Mouse (Mus musculus): ENCODE measurements around the gene 4933424G06Rik.
"Not testable (repeated sequence)": the region's sequence is repeated elsewhere in the genome, so short reads cannot be mapped to it uniquely, and the experiment has no call there.

Gene 4933424G06Rik

GRCm38 (mm10) chr1:36709854-36710280 lies at the start of gene 4933424G06Rik:
4933424G06Rik (plus strand) TSS chr1:36710149.
- DNase-seq: peak; percentile 100

DNA sequence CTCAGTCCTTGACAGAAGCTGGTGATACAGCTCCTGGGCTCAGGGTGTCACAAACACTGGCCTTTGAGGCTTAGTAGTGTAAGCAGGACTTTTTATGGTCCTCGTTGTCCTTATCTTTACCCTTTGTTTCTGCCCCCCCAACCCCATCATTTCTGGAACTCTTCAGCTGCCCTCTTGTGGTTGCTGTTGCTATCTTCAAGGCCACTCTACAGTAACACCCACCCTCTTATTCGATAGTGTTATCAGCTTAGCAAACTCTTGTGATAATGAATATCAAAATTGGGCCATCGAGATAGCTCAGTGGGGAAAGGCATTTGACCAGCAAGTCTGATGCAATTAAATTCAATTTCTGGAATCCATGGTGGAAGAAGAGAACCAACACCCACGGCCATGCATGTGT lies 45.5 kb upstream of the 4933424G06Rik start:
- DNase-seq: no peak

GRCm38 (mm10) chr1:36665165-36665723 lies 44.7 kb upstream of the 4933424G06Rik start:
- no peak for DNase-seq

- DNase-seq: no peak
These were observed 44.0 kb upstream of the 4933424G06Rik start for GRCm38 (mm10) chr1:36665934-36666333.

GRCm38 (mm10) chr1:36668007-36668406 lies 41.9 kb upstream of the 4933424G06Rik start:
- not testable (repeated sequence) for DNase-seq

DNA sequence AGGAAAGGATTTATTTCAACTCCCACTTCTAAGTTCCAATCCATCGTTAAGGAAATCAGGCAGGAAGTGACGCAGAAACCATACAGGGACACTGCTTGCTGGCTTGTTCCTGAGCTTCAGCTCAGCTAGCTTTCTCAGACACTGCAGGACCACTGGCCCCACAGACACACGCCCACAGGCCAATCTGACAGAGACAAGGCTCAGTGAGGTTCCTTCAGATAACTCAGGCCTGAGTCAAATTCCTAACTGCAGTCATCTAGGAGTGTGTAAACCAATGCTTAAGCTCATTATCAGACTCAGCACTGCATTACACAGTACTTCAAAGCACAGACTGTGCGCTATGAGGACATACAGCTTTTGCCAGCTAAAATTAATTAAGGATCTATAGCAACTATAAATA lies 39.7 kb upstream of the 4933424G06Rik start:
- DNase-seq: no peak

DNA sequence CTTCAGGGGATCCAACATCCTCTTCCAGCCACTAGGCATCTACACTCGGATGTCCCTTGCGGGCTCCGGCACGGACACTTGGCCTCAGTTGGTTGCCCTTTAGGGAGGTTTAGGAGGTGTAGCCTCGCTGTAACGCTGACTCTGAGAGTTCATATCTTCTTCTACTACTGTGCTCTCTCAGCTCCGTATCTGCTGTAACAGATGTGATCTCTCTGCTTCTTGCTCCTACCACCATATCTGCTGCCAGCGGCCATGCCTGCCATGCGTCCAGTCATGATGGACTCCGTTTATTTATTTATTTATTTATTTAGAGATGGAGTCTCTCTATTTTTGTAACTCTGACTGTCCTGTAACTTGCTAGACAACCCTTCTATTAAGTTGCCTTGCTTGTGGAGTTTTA lies 38.7 kb upstream of the 4933424G06Rik start:
- no peak for DNase-seq

DNA sequence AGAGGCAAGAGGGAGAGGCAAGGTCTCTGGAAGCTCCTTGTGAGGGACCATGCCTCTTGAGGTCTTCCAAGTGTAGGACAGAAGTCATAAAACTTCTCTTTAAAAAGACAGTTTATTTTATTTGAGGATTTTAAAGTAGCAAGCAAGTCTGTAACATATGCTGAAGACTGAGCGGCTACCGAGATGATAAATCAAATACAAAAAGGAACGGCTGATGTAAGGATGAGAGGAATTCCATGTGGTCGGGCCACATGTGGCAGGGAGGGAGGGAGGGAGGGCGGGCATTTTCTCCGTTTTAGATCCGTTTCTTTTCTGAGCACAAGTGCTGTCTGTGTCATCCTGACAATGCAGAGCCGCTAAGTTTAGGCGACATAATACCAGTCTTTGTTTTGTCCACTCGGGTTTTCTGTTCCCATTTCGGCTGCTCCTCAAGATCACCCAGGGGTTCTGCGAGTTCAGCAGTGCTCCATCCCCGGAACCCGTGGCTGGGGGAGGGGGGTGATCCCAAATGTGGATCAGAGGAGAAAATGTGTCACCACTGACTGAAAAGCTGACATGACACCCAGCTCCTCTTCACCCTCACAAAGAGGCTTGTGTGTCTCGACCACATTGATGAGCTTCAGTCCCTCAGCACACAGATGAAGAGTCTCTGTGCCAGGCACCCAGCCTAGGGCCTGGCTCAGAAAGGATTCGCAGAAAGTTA lies 37.1 kb upstream of the 4933424G06Rik start:
- no peak for DNase-seq

DNA sequence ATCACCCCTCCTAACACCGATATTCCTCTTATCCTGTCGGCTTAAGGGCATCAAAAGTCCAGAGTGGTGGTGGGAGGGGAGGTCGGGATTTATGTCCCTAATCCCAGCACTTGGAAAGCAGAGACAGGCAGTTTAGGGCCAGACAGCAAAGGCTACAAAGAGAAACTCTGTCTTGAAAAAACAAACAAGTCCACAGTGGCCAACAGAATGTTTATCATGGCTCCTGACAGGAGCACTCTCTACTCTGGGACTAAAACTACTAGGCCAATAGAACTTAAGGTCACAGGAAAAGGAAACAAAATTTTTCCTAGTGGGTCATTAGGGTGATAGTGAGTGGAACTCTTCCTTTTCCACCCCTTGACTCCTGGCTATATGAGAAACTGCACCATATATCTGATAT lies 35.0 kb upstream of the 4933424G06Rik start:
- DNase-seq: no peak

DNA sequence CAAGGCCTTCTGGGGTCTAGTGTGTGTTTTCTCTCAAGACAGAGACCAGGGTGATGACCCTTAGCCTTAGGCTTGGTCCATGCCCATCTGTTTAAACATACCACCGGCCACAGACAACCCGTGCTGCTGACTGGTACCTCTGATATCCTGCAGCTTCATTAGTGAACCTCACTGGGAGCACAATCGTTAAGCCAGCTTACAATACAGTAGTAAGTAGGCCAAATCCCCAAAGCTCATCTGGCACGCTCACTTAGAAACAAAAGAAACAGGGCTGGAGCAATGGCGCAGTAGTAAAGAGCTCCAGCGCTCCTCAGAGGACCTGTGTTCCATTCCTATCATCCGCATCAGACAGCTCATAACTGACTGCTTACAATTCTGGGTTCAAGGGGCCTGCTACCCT lies 29.1 kb upstream of the 4933424G06Rik start:
- no peak for DNase-seq

GRCm38 (mm10) chr1:36682620-36683355 lies 27.2 kb upstream of the 4933424G06Rik start, which contains the start of gene Fam178b:
Fam178b (minus strand) TSS chr1:36683183.
- peak; percentile 83 for DNase-seq

DNA sequence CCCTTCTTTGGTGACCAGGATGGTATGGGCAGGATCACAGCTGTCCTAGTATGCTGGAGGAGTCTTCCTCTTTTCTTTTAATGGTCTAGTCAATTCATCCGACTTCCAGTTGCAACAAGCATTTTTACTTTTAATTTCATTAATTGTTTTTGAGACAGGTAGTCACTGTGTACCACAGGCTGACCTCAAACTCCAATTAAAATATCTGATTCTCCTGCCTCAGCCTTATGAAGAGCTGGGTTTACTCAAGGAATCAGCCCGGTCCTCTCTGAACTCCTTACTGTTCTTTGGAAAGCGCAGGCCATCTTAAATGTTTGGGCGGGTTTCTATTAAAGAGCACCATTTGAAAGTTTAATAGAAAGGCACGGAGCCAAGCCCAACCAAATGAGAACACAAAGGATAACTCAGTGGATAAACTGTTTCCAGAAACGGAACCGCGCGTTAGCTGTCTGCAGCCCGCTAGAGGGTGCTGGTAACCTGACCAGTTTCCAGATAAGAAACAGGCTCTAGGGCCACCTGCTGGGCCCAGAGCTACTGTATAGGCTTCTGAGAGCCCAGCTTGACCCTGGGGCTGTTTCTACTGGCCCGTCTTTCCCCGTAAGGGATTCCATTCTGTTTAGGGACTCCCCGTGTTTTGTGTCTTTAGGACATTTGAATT lies 26.0 kb upstream of the 4933424G06Rik start:
- peak; percentile 97 for DNase-seq

- peak; percentile 91 for DNase-seq
These were observed 19.2 kb upstream of the 4933424G06Rik start for GRCm38 (mm10) chr1:36690671-36691235.

DNA sequence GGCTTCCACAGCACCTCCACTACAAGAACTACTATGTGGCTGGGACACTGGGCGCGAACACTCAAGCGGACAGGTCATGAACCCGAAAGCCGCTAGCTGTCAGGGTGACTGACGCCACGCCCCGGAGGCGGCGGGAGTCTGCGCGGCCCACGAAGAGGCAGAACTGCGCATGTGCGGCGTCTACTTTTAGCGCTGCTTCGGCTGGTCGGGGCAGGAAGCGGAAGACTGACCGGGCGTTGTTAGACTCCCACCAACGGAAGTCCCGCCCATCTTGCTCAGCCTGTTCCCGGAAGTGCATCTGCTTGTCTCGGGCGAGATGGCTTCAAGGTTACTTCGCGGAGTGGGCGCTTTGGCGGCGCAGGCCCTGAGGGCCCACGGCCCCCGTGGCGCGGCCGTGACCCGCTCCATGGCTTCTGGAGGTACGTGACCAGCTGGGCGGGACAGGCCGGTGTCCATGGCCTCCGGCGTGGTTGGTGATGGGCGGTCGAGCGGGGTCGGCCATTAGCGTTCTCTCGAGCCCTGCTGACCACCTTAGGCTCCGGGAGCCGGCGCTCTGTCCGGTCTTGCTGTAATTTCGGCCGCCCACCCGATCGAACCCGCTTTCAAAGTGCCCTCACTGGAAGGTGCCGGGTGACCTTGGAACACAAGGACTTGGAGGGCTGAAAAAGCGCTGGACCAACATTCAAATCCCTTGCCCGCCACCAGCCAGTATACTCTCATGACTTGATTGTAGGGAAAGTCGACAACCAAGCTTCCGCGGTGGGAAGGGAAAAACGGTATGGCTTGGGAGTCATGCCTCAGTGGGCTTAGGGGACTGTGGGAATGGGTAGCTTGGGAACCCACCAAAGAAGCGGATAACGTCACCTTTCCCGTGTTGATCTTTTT lies 18.4 kb upstream of the 4933424G06Rik start, which contains the start of gene Cox5b:
Gene Cox5b, plus strand, starts transcription at position 179 of the 885 bp plus-strand sequence.
- DNase-seq: peak; percentile 100

DNA sequence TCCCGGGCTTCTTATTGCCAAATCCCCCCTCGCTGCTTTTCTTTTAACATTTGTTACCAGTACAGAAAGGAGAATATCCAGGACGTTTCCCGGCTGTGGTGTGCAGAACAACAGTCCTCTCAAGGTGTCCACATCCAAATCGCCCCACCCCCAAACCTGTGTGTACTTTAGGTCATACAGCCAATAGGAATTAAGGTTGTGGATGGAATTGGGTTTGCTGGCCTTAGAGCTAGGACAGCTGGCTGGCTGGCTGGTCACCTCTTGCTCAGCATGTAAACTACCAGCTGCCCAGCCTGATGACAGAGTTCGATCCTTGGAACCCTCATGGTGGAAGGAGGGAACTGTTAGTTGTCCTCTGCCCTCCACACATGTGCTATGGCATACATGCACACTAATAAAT lies 15.1 kb upstream of the 4933424G06Rik start:
- DNase-seq: no peak

DNA sequence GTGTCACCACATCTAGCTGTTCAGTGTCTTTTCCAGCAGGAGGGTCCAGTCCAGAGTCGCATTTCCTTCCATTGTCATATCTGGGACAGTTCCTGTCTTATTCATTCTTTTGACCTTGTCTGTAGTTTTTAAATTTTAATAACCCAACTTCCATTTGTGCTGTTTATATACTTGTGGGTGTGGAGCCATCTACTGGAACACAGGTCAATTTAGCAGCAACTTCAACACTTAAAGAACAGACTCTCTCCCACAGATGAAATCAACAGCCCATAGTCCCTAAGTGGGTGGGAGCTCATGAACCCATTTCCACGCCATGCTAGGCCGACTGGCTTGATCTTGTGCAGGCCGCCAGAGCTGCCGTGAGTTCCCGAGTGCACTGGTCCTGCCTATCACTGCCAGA lies 13.5 kb upstream of the 4933424G06Rik start:
- DNase-seq: no peak

GRCm38 (mm10) chr1:36697030-36697429 lies 12.9 kb upstream of the 4933424G06Rik start:
- no peak for DNase-seq

GRCm38 (mm10) chr1:36707166-36707565 lies 2.8 kb upstream of the 4933424G06Rik start:
- DNase-seq: no peak

- no peak for DNase-seq
These were observed 2.2 kb upstream of the 4933424G06Rik start for GRCm38 (mm10) chr1:36707797-36708196.

GRCm38 (mm10) chr1:36708626-36709025 lies 1.3 kb upstream of the 4933424G06Rik start:
- DNase-seq: peak; percentile 89

DNA sequence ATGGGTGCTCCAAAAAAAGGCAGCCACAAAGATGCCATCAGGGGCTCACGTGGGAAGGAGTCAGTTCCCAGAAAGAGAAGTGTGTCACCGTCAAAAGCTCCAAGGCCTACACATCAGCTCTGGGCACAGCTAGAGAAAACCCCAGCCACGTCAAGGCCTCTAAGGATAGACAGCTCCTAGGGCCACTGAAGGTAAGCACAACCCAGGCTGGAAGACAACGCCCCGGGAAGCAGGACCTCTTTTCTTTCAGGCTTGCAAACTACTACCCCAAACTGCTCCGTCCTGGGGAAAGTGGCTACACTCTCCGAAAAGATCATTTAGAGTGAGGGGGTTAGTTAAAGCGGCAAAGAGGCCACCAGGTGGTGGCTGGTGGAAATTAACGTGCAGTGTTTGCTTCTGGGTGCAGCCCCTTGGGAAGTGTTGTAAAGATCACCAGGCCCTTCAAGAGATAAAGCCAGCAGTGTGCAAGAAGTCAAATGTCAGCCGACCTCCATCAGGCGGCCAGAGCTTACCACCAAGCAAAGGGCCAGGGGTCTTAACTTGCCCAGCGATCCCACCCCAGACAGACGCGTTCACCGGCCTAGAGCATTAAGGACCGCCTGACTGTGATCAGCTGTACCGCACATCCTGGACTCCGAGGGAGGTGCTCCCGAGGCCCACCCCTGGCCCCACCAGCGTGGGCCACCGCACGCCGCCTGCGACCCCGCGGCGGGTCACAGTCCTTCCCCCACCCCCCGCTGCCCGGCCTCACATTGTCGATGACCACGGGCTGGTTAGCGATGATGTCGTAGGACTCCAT lies 695 bp upstream of the 4933424G06Rik start:
- peak; percentile 94 for DNase-seq
